Mouse (Mus musculus) forebrain, postnatal 0 days (tissue): ENCODE measurements around the gene Washc4. TPM values are rescaled to one million over a fixed set of nuclear protein-coding genes. Genes with fewer than 3 reads are reported as not detected.

Experiments used
- ATAC-seq: fragments of 200-750 bp; cut with Nextera tagmentation; 2 replicates; pipeline ENCODE4 v1.8.0; 2017; ENCODE audit warnings: mild to moderate bottlenecking, moderate library complexity
- DNase-seq: peaks from one replicate; pipeline ENCODE4 v3.0.0-alpha.2; 2015
- H3K27ac ChIP-seq: fragments of 300-500 bp; sonication (generic); 2 replicates; pipeline ENCODE4 v1.5.1; 2014; ENCODE audit warnings: low read depth, mild to moderate bottlenecking, antibody characterized with exemption, low read length, moderate library complexity, mixed read lengths
- H3K27me3 ChIP-seq: fragments of 300-500 bp; sonication (generic); 2 replicates; pipeline ENCODE4 v1.6.1; 2014; ENCODE audit warnings: mild to moderate bottlenecking, low read length, mixed read lengths; ENCODE audit not compliant: insufficient read depth
- H3K36me3 ChIP-seq: fragments of 300-500 bp; sonication (generic); 2 replicates; pipeline ENCODE4 v1.6.1; 2014; ENCODE audit warnings: mild to moderate bottlenecking, moderate library complexity; ENCODE audit not compliant: insufficient read depth
- H3K4me1 ChIP-seq: fragments of 300-500 bp; sonication (generic); 2 replicates; pipeline ENCODE4 v1.6.1; 2014; ENCODE audit warnings: antibody characterized with exemption; ENCODE audit not compliant: insufficient read depth
- H3K4me2 ChIP-seq: fragments of 300-500 bp; sonication (generic); 2 replicates; pipeline ENCODE4 v1.6.1; 2014; ENCODE audit warnings: low read depth, mild to moderate bottlenecking, moderate library complexity
- H3K4me3 ChIP-seq: fragments of 300-500 bp; sonication (generic); 2 replicates; pipeline ENCODE4 v1.5.1; 2014; ENCODE audit warnings: low read depth, low read length, mixed read lengths
- H3K9ac ChIP-seq: fragments of 300-500 bp; sonication (generic); 2 replicates; pipeline ENCODE4 v1.6.1; 2014; ENCODE audit warnings: mild to moderate bottlenecking
- H3K9me3 ChIP-seq: fragments of 300-500 bp; sonication (generic); 2 replicates; pipeline ENCODE4 v1.6.1; 2016; ENCODE audit warnings: low read length
- CTCF ChIP-seq: sonication (generic); IDR thresholded peaks from 2 replicates; pipeline ENCODE4 v1.5.1; 2016; ENCODE audit warnings: antibody characterized with exemption, control low read depth, low read depth
- WGBS: fragments of 180-500 bp; shearing (Covaris S2); extraction: QIAGEN DNeasy Blood & Tissue Kit; methylation state at CpG from one replicate; pipeline ENCODE4 v1.1.7; 2014; 5-methylcytosine and 5-hydroxymethylcytosine counted together
- polyA plus RNA-seq: library from polyadenylated mRNA; unstranded; fragments of >200 nt; fragmentation: Nextera tagmentation; extraction: Ambion mirVana; gene quantifications from 2 replicates; pipeline ENCODE4 v1.2.1, GENCODE M21; 2015
- total RNA-seq: library from RNA; depleted of rRNA; stranded (reverse); fragments of >200 nt; gene quantifications from 2 replicates; pipeline ENCODE4 v1.2.3, GENCODE M21; 2014

Gene Washc4
- total and polyA plus RNA-seq, 2 experiments from 2014 or later = 21.8 to 30.1 TPM

- no peak for TF ChIP-seq CTCF
- DNase-seq (no peak), ATAC-seq (no peak)
- no peak overlapping the region for H3K9ac ChIP-seq
- WGBS = 79% methylated on average over 11 of the region's 11 CpGs
- H3K9me3 ChIP-seq = no peaks in the 10 kb centered on the region
- H3K4me3 ChIP-seq = no peak overlapping the region
- no peaks in the 10 kb centered on the region for H3K27me3 ChIP-seq
- no peak overlapping the region for H3K4me2 ChIP-seq
- no peak overlapping the region for H3K27ac ChIP-seq
- H3K36me3 ChIP-seq = peaks cover 43% of the 10 kb centered on the region
- no peaks in the 10 kb centered on the region for H3K4me1 ChIP-seq
These were observed 57.1 kb downstream of the Washc4 start for GRCm38 (mm10) chr10:83600650-83601049.

GRCm38 (mm10) chr10:83603956-83604564, 60.5 kb downstream of the Washc4 start:
- Histone ChIP-seq H3K9me3 (no peaks in the 10 kb centered on the region), H3K36me3 (peaks cover 51% of the 10 kb centered on the region), H3K4me2 (no peak overlapping the region), H3K9ac (no peak overlapping the region), H3K4me1 (no peaks in the 10 kb centered on the region), H3K27me3 (no peaks in the 10 kb centered on the region), H3K27ac (no peak overlapping the region), H3K4me3 (no peak overlapping the region)
- TF ChIP-seq CTCF = no peak
- no peak for ATAC-seq
- no peak for DNase-seq
- WGBS = 77% methylated on average over 10 of the region's 10 CpGs

GRCm38 (mm10) chr10:83605637-83606183, 62.2 kb downstream of the Washc4 start:
- Histone ChIP-seq H3K27ac (no peak overlapping the region), H3K36me3 (peaks cover 51% of the 10 kb centered on the region), H3K9ac (no peak overlapping the region), H3K4me2 (no peak overlapping the region), H3K4me3 (no peak overlapping the region), H3K9me3 (no peaks in the 10 kb centered on the region), H3K4me1 (no peaks in the 10 kb centered on the region), H3K27me3 (no peaks in the 10 kb centered on the region)
- TF ChIP-seq CTCF = no peak
- ATAC-seq (no peak), DNase-seq (no peak)
- 44% methylated on average over 8 of the region's 8 CpGs for WGBS

- no peaks in the 10 kb centered on the region for H3K9me3 ChIP-seq
- H3K27ac ChIP-seq = no peak overlapping the region
- DNase-seq = no peak
- H3K4me3 ChIP-seq = no peak overlapping the region
- no peaks in the 10 kb centered on the region for H3K4me1 ChIP-seq
- ATAC-seq = no peak
- TF ChIP-seq CTCF = no peak
- no peak overlapping the region for H3K4me2 ChIP-seq
- H3K27me3 ChIP-seq = no peaks in the 10 kb centered on the region
- H3K36me3 ChIP-seq = peaks cover 52% of the 10 kb centered on the region
- H3K9ac ChIP-seq = no peak overlapping the region
- 98% methylated on average over 3 of the region's 3 CpGs for WGBS
These were observed 63.6 kb downstream of the Washc4 start for GRCm38 (mm10) chr10:83607111-83607510.

DNA sequence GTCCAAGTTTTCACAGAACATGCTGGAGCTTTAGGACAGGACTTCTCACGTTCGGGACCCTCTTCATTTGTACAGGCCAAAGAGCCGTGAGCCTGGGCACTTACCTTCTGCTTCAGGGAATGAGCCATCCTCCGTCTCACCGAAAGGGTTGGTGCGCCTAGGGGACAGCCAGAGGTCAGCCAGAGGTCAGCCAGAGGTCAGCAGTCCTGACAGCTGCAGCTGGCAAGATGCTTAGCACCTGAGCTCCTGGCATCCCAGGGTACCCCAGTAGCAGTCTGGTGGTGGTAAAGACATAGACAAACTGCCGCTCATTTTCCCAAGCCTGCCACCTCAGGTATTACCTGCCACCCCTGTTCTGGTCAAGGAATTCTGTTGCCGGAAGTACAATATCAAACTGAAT, 65.0 kb downstream of the Washc4 start:
- ATAC-seq (no peak), DNase-seq (no peak)
- Histone ChIP-seq H3K9ac (no peak overlapping the region), H3K4me2 (no peak overlapping the region), H3K4me1 (no peaks in the 10 kb centered on the region), H3K27me3 (no peaks in the 10 kb centered on the region), H3K27ac (no peak overlapping the region), H3K36me3 (peaks cover 50% of the 10 kb centered on the region), H3K9me3 (no peaks in the 10 kb centered on the region), H3K4me3 (no peak overlapping the region)
- 85% methylated on average over 8 of the region's 8 CpGs for WGBS
- TF ChIP-seq CTCF = no peak

DNA sequence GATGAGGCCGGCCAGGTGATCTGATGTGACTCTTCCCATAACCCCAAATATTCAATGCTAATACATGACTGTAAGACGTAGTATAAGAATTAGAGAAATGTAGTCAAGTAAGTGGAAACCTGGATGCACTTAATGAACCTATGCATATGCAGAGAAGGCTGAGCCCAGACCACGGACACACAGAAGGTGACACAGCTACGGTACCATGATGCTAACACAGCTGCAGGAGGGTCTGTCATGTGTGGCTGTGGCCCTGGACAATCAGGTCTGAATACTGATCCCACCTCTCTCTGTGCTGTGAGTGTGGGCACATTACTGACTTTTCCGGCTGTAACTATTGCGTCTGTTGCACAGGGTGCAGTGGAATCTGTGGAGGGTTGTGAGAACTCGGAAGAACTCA, 67.0 kb downstream of the Washc4 start:
- DNase-seq (no peak), ATAC-seq (no peak)
- Histone ChIP-seq H3K9me3 (no peaks in the 10 kb centered on the region), H3K4me2 (no peak overlapping the region), H3K4me3 (no peak overlapping the region), H3K36me3 (peaks cover 45% of the 10 kb centered on the region), H3K4me1 (no peaks in the 10 kb centered on the region), H3K27me3 (no peaks in the 10 kb centered on the region), H3K9ac (no peak overlapping the region), H3K27ac (no peak overlapping the region)
- no peak for TF ChIP-seq CTCF
- whole genome bisulfite sequencing = 94% methylated on average over 7 of the region's 7 CpGs

DNA sequence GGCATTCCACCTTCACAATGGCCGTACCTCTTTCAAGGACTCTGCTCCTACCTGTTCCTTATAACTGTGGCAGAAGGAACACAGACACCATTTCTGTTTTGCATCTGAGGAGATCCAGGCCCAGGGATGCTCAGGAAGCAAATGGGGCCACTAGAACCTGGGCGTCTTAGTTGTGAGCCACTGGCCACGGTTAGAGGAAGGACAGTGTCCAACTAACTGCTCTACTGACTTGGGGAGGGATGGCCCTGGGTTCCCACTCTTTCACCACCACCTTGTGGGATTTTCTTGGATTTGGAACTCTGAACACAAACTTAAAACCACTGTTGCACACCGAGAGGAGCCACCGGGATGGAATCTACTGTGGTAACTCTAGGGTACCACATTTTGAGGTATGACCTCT, 68.3 kb downstream of the Washc4 start:
- DNase-seq (no peak), ATAC-seq (no peak)
- Histone ChIP-seq H3K4me2 (no peak overlapping the region), H3K4me3 (no peak overlapping the region), H3K36me3 (peaks cover 45% of the 10 kb centered on the region), H3K9ac (no peak overlapping the region), H3K27me3 (no peaks in the 10 kb centered on the region), H3K27ac (no peak overlapping the region), H3K9me3 (no peaks in the 10 kb centered on the region), H3K4me1 (no peaks in the 10 kb centered on the region)
- WGBS = 94% methylated on average over 5 of the region's 5 CpGs
- TF ChIP-seq CTCF = no peak
